Mouse (Mus musculus) neural tube, embryonic 14.5 days (tissue): Measurements from ENCODE around the gene Sdsl. TPM values are rescaled to one million over a fixed set of nuclear protein-coding genes. Genes with fewer than 3 reads are reported as not detected.
"Not testable (repeated sequence)": the region's sequence is repeated elsewhere in the genome, so short reads cannot be mapped to it uniquely, and the experiment has no call there.

ENCODE experiments used
- ATAC-seq: fragments of 200-750 bp; cut with Nextera tagmentation; 2 replicates; pipeline ENCODE4 v1.8.0; 2017; ENCODE audit warnings: low read depth, mild to moderate bottlenecking, moderate TSS enrichment, moderate library complexity
- H3K27ac ChIP-seq: fragments of 300-500 bp; sonication (generic); 2 replicates; pipeline ENCODE4 v1.5.1; 2014; ENCODE audit warnings: low read depth, mild to moderate bottlenecking, control low read depth, low read length, moderate library complexity, mixed read lengths
- H3K27me3 ChIP-seq: fragments of 300-500 bp; sonication (generic); 2 replicates; pipeline ENCODE4 v1.6.1; 2014; ENCODE audit warnings: low read length; ENCODE audit not compliant: control insufficient read depth, insufficient read depth
- H3K36me3 ChIP-seq: fragments of 300-500 bp; sonication (generic); 2 replicates; pipeline ENCODE4 v1.6.1; 2014; ENCODE audit warnings: low read length, mixed read lengths; ENCODE audit not compliant: control insufficient read depth, insufficient read depth
- H3K4me1 ChIP-seq: fragments of 300-500 bp; sonication (generic); 2 replicates; pipeline ENCODE4 v1.6.1; 2014; ENCODE audit warnings: low read length; ENCODE audit not compliant: control insufficient read depth, insufficient read depth
- H3K4me2 ChIP-seq: fragments of 300-500 bp; sonication (generic); 2 replicates; pipeline ENCODE4 v1.6.1; 2014; ENCODE audit warnings: mild to moderate bottlenecking, low read depth, low read length, control low read depth
- H3K4me3 ChIP-seq: fragments of 300-500 bp; sonication (generic); 2 replicates; pipeline ENCODE4 v1.5.1; 2014; ENCODE audit warnings: low read depth, low read length, control low read depth, mixed read lengths
- H3K9ac ChIP-seq: fragments of 300-500 bp; sonication (generic); replicated peaks from 2 replicates; pipeline ENCODE4 v1.6.1; 2014; ENCODE audit warnings: low read depth, mild to moderate bottlenecking, control low read depth, low read length, mixed read lengths
- H3K9me3 ChIP-seq: fragments of 300-500 bp; sonication (generic); 2 replicates; pipeline ENCODE4 v1.6.1; 2016; ENCODE audit warnings: low read length; ENCODE audit not compliant: control insufficient read depth
- WGBS: fragments of 180-500 bp; shearing (Covaris S2); extraction: QIAGEN DNeasy Blood & Tissue Kit; methylation state at CpG from one replicate; pipeline ENCODE4 v1.1.7; 2014; 5-methylcytosine and 5-hydroxymethylcytosine counted together
- polyA plus RNA-seq: library from polyadenylated mRNA; unstranded; fragments of >200 nt; fragmentation: Nextera tagmentation; extraction: Ambion mirVana; gene quantifications from 2 replicates; pipeline ENCODE4 v1.2.1, GENCODE M21; 2014

The Sdsl gene
- polyA plus RNA-seq, 1 experiment from 2014 or later, result 8.3 TPM

DNA sequence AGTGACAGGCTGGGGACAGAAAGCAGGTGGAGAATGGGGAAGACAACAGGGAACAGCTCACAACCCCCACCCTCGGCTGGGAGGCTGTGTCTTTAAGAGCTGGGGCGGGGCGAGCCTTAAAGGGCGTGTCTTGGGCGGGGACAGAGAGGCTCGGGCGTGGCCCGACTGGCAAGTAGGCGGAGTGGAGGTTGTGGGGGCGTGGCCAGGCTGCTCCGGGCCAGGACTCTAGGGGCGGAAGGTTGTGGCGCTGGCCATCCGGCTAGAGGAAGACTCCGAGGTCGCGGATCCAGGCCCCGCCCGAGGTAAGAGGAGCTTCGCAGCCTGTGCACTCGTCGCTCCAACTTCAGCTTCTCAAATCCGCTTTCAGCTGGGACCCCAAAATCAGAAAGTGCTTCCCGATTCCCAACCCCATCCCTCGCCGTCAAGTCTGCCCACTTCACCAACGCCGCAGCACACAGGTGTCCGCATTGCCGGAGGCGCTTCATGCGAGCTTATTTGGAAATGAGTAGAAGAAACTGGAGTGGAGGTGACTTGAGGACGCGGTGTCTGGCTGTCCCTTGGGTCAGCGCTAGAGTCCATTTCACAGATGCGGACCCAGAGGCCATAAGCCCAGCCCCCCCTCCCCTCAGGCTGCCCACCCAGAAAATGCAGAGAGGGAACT is 38.5 kb upstream of the Sdsl start, which contains the start of gene Slc8b1:
TSS of gene Slc8b1 (plus strand) at position 187 of the 661 bp plus-strand sequence.
- H3K27ac ChIP-seq, result no peak within 1 kb of the TSS
- 0 out of 2 replicates have a peak within 1 kb of the TSS, but pooled peaks have one; percentile 4 for H3K9ac ChIP-seq
- no peaks in the 10 kb centered on the region for H3K36me3 ChIP-seq
- peak; percentile 74 for ATAC-seq
- 0 out of 2 replicates have a peak, but pooled peaks cover 4% of the 10 kb centered on the region for H3K4me1 ChIP-seq
- peak within 1 kb of the TSS; percentile 62 for H3K4me2 ChIP-seq
- H3K27me3 ChIP-seq, result no peaks in the 10 kb centered on the region
- peak within 1 kb of the TSS; percentile 34 for H3K4me3 ChIP-seq
- WGBS, result under 1% methylated on average over 36 of the region's 36 CpGs
- no peaks in the 10 kb centered on the region for H3K9me3 ChIP-seq

DNA sequence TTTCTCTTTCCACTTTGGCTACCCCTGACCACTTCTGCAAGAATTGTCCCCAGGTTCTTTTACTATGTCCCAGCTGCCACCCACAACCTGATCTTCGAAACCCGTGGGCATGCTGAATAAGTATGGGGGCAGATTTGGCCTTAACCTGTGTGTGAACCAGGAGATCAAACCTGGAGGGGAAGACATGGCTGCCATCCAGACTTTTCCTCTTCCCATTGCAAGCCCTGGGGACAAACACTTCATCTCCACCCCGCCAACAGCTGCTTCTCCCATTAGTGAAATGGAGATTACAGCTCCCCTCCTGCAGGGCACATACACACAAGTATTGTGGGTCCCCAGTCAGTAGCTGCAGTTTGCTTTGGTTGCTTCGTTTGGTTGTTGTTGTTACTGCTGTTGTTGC is 34.7 kb upstream of the Sdsl start:
- H3K36me3 ChIP-seq, result no peaks in the 10 kb centered on the region
- H3K9me3 ChIP-seq, result no peaks in the 10 kb centered on the region
- no peak overlapping the region for H3K4me3 ChIP-seq
- no peak overlapping the region for H3K9ac ChIP-seq
- H3K4me1 ChIP-seq, result peaks cover 12% of the 10 kb centered on the region
- H3K4me2 ChIP-seq, result no peak overlapping the region
- no peak for ATAC-seq
- WGBS, result 41% methylated on average over 4 of the region's 4 CpGs
- no peak overlapping the region for H3K27ac ChIP-seq
- H3K27me3 ChIP-seq, result no peaks in the 10 kb centered on the region

DNA sequence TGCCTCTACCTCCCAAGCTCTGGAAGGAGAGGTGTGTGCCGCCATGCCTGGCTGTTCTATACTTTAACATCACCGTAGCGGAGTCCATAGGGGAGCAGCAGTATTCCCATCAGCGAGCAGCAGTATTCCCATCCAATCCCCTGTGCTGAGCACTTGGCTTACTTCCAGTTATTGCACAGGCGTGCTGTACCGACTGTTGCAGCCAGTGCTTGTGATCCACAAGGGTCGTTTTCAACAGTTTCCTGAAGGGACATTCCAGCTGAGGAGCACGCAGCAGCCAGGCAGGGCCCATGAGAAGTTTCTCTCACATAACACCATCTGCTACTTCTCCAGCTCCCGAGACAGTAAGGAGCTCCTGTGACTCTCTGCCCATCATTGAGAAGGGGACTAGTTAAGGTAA is 33.9 kb upstream of the Sdsl start:
- H3K9ac ChIP-seq, result no peak overlapping the region
- H3K4me3 ChIP-seq, result no peak overlapping the region
- WGBS, result 47% methylated on average over 9 of the region's 9 CpGs
- peaks cover 17% of the 10 kb centered on the region for H3K4me1 ChIP-seq
- H3K4me2 ChIP-seq, result no peak overlapping the region
- ATAC-seq, result no peak
- no peaks in the 10 kb centered on the region for H3K27me3 ChIP-seq
- no peaks in the 10 kb centered on the region for H3K36me3 ChIP-seq
- no peaks in the 10 kb centered on the region for H3K9me3 ChIP-seq
- no peak overlapping the region for H3K27ac ChIP-seq

DNA sequence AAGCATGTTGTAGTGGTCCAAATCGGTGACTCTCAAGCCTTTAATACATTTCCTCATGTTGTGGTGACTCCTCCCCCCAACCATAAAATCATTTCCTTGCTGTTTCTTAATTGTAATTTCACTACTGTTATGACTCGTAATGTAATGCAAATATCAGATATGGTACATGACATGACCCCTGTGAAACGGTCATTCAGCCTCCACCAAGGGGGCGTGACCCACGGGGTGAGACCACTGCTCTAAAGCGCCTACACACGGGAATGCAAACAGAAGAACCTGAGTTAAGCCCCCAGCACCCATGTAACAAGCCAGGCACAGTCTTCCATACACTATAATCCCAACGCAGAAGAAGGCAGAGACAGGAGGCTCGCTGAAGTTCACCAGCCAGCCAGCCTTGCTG is 33.2 kb upstream of the Sdsl start:
- H3K36me3 ChIP-seq, result no peaks in the 10 kb centered on the region
- 72% methylated on average over 9 of the region's 9 CpGs for WGBS
- H3K9me3 ChIP-seq, result no peaks in the 10 kb centered on the region
- peaks cover 13% of the 10 kb centered on the region for H3K4me1 ChIP-seq
- H3K27ac ChIP-seq, result no peak overlapping the region
- H3K9ac ChIP-seq, result no peak overlapping the region
- no peak for ATAC-seq
- H3K27me3 ChIP-seq, result no peaks in the 10 kb centered on the region
- H3K4me3 ChIP-seq, result no peak overlapping the region
- H3K4me2 ChIP-seq, result no peak overlapping the region

DNA sequence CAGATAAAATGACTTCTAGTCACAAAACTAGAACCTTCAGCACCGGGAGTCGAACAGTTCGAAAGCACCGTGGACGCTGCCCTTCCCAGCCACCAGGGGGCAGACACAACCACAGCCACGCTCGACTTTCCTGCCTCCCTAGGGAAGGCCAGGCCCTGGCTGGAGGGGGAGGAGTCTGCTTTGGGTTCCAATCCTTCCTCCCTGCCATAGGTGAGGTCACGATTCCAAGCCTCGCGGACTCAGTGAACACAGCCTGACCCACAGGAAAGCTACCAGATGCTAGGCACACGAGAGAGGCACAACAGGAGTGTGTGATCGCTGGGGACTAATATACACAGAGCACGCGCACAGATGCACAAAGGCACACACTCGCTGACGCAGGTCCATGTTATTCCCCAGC is 32.8 kb upstream of the Sdsl start:
- ATAC-seq, result 0 out of 2 replicates have a peak, but pooled peaks have one; percentile 9
- H3K36me3 ChIP-seq, result no peaks in the 10 kb centered on the region
- H3K4me1 ChIP-seq, result peaks cover 13% of the 10 kb centered on the region
- no peak overlapping the region for H3K9ac ChIP-seq
- H3K27me3 ChIP-seq, result no peaks in the 10 kb centered on the region
- no peak overlapping the region for H3K4me2 ChIP-seq
- WGBS, result 11% methylated on average over 16 of the region's 16 CpGs
- no peak overlapping the region for H3K4me3 ChIP-seq
- no peak overlapping the region for H3K27ac ChIP-seq
- no peaks in the 10 kb centered on the region for H3K9me3 ChIP-seq

DNA sequence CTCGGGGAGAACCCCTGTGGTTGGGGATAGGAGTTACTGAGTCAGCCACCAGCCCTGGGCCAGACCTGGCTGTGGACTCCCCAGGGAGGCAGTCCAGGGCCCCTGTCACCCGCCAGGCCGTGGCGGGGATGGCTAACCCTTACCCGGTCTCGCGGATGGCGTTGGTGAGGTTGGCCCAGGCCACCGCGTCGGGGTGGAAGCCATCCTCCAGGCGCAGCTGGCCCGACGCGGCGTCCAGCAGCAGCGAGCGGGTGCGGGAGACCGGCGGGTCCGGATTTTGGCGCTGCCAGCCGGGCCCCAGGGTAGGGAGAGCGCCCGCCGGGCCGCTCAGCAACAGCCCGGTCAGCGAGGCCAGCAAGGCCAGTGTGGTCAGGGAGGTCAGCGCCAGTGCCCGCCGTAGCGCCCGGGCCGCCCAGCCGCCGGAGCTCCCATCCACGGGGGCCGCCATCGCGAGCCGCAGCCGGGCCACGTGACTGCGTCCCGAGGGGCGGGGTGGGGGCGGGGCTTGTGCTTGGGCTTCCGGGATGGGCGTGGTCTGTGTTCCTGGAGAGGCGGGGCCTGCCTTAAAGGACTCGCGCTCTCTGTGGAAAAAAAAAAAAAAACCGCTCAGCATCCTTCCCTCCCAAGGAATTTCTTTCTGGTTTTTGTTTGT is 30.7 kb upstream of the Sdsl start, which contains the start of gene Plbd2:
TSS of gene Plbd2 (minus strand) at position 482 of the 652 bp plus-strand sequence.
- H3K4me2 ChIP-seq, result peak within 1 kb of the TSS; percentile 93

DNA sequence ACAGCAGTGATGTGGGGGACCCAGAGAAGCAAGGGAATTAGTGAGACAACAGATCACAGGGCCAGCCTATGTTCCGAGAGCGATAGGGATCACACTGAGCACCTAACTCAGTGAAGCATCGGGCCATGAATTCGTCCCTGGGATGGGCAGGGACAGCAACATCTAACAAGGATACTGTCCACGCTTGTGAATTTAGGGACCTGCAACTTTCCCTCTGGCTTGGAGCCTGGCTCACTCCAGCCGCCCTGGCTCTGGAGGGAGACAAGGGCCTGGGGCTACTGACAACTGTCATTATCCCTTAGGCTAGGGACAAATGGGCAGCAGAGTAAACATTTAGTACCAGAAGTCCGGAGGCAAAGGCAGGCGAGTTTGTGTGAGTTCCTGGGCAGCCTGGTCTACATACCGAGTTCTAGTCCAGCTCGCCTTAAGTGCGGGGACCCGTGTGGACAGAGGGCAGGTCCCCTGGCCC is 30.1 kb upstream of the Sdsl start:
- Histone ChIP-seq H3K4me2 (peak overlapping the region; percentile 93), H3K4me1 (peaks cover 13% of the 10 kb centered on the region), H3K27ac (no peak overlapping the region), H3K36me3 (no peaks in the 10 kb centered on the region), H3K9ac (peak overlapping the region; percentile 88), H3K9me3 (no peaks in the 10 kb centered on the region), H3K27me3 (no peaks in the 10 kb centered on the region), H3K4me3 (peak overlapping the region; percentile 92)
- ATAC-seq, result no peak
- WGBS, result 7% methylated on average over 12 of the region's 12 CpGs

More for the DNA sequence above, 30.7 kb upstream of the Sdsl start, which contains the start of gene Plbd2:
- Histone ChIP-seq H3K4me1 (peaks cover 13% of the 10 kb centered on the region), H3K27me3 (no peaks in the 10 kb centered on the region), H3K4me3 (peak within 1 kb of the TSS; percentile 92), H3K27ac (no peak within 1 kb of the TSS), H3K9me3 (no peaks in the 10 kb centered on the region), H3K9ac (peak within 1 kb of the TSS; percentile 88), H3K36me3 (no peaks in the 10 kb centered on the region)
- under 1% methylated on average over 41 of the region's 55 CpGs for WGBS
- peak; percentile 71 for ATAC-seq

DNA sequence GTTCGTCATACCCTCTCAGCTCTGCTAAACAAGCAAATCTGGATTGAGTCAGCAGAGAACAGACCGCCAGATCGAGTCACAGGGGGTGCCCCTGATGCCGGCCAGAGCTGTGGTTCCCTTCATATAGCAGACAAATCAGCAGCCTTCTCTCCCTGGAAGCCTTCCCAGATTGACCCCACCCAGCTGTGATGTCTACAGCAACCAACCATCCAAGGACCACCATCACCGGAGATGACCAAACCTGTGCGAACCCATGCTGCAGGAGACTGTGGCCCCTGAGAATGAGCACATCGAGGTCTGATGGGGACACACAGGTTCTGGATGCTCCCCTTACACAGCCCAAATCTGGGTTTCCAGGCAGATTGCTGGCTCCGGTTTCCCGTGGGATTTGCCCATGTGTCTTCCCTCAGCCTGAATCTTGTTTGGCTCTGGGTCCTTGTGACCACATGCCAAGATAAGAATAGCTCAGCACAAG is 29.6 kb upstream of the Sdsl start:
- Histone ChIP-seq H3K9ac (peak overlapping the region; percentile 88; the same call in 1 of the 2 replicates), H3K27ac (no peak overlapping the region), H3K4me1 (peaks cover 13% of the 10 kb centered on the region), H3K36me3 (no peaks in the 10 kb centered on the region), H3K4me3 (peak overlapping the region; percentile 92), H3K9me3 (no peaks in the 10 kb centered on the region), H3K27me3 (no peaks in the 10 kb centered on the region), H3K4me2 (peak overlapping the region; percentile 93)
- ATAC-seq, result no peak
- 69% methylated on average over 9 of the region's 9 CpGs for WGBS

DNA sequence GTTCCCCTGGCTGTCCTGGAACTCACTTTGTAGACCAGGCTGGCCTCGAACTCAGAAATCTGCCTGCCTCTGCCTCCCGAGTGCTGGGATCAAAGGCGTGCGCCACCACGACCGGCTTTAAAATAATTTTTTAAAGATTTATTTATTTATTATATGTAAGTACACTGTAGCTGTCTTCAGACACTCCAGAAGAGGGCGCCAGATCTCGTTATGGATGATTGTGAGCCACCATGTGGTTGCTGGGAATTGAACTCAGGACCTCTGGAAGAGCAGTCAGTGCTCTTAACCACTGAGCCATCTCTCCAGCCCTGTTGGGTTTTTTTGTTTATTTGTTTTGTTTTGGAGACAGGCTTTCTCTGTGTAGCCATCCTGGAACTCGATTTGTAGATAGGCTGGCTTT is 28.0 kb upstream of the Sdsl start:
- H3K27ac ChIP-seq, H3K4me3 ChIP-seq, H3K4me2 ChIP-seq, H3K27me3 ChIP-seq, H3K9me3 ChIP-seq, H3K9ac ChIP-seq, ATAC-seq, H3K36me3 ChIP-seq: not testable (repeated sequence)
- 90% methylated on average over 9 of the region's 9 CpGs for WGBS
- H3K4me1 ChIP-seq, result peaks cover 13% of the 10 kb centered on the region
